Mouse (Mus musculus) G1E (cell line): ENCODE results near the gene Acat2.

Experiments
- CTCF ChIP-seq: IDR thresholded peaks from 2 replicates; pipeline ENCODE4 v1.5.1; 2012; ENCODE audit warnings: low read depth, low read length, inconsistent platforms, mixed read lengths
- GATA1 ChIP-seq: IDR thresholded peaks from 2 replicates; pipeline ENCODE4 v1.6.1; 2012; ENCODE audit warnings: borderline replicate concordance, low read length, inconsistent platforms, mixed read lengths
- GATA2 ChIP-seq: IDR thresholded peaks from 2 replicates; pipeline ENCODE4 v1.6.1; 2012; ENCODE audit warnings: low read depth, low read length, inconsistent platforms, borderline replicate concordance
- POLR2AphosphoS5 ChIP-seq: IDR thresholded peaks from 2 replicates; pipeline ENCODE4 v1.6.1; 2012; ENCODE audit warnings: low read depth, low read length, inconsistent platforms; ENCODE audit not compliant: insufficient replicate concordance
- TAL1 ChIP-seq: conservative IDR thresholded peaks from 2 replicates; pipeline ENCODE4 v1.6.1; 2012; ENCODE audit warnings: low read depth, low read length, inconsistent platforms, mixed read lengths

- TF ChIP-seq CTCF (no peak), GATA1 (no peak), GATA2 (no peak), POLR2AphosphoS5 (no peak), TAL1 (no peak)
Observed at GRCm38 (mm10) chr17:12956664-12957063, 3.9 kb downstream of the Acat2 start.
